Mouse (Mus musculus) embryo, embryonic 11.5 days (tissue): Measurements from ENCODE around the gene Tead1.

Source experiments
- DNase-seq: peaks from one replicate; pipeline ENCODE4 v3.0.0-alpha.2; 2012; ENCODE audit warnings: low read depth, low spot score

Gene Tead1

DNA sequence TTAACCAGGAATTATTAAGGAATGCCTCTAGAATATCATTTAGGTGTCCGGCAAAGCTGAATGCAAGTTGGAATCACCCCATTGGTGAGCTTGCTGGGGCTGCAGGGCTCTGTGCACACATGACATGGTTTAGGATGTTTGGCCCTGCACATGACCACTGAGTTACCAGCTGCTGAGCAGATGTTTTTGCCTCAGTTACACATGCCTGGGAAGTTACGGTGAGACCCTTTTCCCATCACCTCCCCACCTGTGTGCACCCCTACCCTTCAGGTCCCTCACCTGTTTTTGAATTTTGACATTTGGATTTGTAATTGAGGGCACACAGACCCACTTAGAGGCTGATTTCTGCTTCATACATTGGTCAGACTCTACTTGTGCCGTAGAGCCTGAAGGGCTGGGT, 6.9 kb downstream of the Tead1 start:
- no peak for DNase-seq

DNA sequence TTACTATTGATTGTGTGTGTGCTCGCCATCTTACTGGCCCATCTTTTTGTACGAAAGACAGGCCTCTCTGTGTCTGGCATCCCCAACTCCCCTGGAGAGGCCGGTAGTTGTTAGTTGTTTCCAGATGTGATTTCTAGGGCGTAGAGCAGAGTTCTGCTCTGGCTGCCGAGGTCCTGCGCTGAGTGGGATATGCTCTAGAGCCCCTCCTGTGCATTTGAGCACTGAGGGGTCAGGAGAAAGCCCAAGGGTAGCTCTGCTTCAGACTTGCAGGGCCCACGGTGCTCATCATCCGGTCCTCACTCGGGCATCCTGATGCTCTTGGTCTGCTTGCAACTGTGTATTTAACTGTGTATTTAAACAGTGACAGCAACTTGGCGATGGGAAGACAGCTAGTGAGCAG, 7.5 kb downstream of the Tead1 start:
- DNase-seq: no peak

DNA sequence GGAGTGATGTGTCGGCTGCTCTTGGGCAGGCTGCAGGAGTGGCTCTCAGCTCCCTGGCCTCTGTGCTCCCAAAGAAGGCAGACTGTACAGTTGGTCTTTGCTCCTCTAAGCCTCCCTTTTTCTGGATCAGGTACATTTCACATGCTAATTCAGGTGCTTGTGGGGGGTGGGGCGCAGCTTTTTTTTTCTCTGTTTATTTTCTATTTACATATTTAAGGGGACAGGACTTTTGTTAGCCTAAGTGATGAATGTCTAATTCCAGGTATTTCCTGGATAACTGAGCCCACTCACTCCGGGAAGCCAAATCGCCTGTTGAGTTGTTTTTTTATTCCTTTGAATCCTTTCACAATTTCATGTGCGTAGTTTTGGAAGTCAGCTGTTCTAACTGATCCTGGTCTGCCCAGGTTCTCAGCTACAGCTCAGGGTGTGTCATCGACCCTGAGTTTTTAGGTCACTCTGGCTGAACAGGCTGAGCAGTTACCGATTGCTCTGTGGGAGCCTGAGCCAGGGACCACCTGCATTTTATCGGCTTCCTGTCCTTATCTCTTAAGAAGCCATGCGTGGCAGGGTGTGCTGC, 9.4 kb downstream of the Tead1 start:
- no peak for DNase-seq

DNA sequence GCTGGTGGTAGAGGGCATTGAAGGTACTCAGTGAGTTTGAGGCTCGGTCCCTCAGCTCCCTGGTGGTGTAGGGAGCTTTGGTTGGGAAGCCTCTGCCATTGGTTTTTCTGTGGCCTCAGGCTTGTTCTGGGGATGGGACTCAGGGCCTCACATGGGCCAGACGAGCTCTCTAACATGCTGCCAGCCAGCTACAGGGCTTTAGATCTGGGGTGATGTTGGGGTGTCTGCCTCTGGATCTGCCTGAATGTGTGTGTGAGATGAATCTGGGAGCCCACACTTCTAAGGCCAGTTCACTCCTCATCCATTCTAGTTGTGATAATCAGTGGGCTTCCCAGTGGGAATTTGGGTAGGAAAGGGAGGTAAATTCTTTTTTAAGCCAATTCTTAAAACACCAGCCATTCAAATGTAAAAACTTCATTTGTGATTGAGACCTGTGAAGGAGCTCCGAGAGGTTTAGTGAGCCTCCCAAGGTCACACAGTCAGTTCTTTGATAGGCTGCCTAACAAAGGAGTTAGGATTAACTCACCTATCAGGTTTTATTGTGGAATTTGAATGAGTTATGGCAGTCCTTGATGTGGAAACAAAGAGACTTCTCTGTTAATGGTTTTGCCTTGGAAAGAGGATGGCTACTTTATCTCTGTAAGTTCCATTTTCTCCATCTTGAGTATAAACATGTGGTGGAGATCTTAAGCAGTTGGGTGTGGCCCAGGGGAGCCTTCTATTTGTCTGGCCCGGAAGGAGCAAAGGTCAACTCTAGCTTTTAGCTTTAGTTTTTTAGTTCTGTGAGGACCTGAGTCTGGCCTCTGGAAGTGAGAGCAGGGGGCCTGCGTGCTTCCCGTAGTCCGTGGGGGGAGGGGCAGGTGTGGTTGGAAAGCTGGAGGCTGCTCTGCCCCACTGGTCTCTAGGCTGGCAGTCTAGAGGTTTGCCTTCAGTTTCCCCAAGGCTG, 12.0 kb downstream of the Tead1 start:
- no peak for DNase-seq

DNA sequence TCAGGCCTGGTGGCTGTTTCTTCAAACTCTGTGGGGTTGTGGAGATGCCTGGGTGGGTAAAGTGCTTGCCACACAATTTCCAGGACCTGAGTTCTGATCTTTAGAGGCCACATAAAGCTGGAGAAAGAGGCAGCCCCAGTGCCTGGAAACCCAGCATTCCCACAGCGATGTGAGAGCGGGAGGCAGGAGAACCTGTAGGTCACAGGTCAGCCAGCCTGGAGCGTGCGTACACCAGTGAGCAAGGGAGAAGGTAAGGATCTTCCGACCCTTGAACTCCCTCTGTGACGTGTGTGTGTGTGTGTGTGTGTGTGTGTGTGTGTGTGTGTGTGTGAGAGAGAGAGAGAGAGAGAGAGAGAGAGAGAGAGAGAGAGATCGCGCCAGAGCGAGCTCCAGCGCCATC, 14.4 kb downstream of the Tead1 start:
- no peak for DNase-seq

DNA sequence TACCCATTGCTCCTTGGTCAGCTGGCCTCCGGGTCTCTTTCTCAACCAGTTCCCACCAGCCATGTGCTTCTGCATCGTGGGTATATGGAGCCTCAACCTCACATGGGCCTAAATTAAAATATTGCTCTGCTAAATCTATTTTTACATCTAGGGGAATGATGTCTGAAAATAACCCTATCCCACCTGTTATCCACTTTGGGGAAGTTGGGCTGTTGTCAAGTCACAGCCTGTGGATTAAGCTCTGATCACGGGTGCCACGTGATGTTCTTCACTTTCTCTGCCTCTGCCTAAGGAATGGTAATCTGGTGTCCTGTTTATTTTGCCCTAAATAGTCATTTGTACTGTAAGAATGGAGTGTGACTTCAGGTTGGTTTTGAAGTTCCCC, 17.7 kb downstream of the Tead1 start:
- no peak for DNase-seq

DNA sequence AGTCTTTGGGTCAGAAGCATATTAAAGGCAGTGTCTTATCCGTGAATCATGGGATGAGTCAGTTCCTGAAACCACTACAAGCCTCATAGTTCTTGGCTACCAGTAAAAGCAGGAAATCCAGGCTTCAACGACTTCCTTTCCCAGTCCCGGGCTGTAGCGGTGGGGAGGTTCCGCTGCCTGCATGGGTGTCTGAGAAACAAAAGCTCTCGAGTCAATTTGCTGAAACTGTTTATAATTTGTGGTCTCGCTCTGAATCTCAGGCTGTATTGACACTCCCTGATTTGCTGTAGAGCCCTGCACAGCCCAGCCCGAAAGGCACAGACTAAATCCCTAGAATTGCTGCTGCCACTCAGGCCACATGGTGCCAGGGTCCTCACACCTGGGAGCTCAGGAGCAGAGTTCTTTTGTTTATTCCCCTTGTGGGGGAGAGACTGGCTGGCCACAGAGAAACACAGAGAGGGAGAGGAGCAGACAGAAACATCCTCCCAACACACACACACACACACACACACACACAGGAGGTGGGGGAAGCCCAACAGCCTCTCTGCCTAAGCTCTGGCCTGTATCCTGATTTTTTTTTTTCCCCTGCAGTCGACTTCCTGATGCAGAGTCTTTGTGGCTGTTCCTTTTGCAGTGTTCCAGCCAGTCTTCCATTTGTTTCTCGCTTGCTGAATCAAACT, 18.2 kb downstream of the Tead1 start:
- DNase-seq: no peak

DNA sequence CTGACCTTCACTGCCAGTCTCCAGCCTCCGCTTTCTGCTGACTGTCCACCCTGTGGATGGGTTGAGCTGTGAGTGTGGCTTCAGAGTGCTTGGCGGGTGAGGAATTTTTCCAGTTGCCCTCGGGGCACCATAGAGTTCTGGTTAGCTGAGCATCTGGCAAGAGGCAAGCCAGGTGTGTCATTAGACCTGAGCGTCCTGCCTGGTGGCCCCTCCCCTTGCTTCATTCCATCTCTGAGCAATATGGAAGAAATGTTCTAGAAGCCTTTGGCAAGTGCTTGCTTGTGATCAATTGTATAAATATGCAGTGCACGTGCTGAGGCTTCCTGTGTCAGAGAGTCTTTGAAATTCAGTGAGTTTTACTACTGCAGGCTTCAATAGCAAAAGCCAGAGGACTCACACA, 21.0 kb downstream of the Tead1 start:
- no peak for DNase-seq

DNA sequence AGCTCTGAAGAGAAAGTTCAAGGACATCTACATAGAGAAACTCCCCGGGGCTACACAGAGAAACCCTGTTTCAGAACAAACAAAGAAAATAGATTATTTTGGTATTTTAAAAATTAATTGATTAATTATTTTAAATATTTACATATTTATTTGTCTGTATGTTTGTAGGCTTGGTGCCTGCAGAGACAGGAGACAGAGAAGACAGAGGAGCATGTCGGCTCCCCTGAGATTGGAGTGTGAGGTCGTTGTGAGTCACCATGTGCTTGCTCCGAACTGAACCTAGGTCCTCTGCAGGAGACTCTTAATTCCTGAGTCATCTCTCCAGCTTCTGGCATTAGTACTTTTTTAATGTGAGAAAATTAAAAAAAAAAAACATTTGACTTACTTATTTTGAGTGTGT, 24.2 kb downstream of the Tead1 start:
- DNase-seq: no peak

DNA sequence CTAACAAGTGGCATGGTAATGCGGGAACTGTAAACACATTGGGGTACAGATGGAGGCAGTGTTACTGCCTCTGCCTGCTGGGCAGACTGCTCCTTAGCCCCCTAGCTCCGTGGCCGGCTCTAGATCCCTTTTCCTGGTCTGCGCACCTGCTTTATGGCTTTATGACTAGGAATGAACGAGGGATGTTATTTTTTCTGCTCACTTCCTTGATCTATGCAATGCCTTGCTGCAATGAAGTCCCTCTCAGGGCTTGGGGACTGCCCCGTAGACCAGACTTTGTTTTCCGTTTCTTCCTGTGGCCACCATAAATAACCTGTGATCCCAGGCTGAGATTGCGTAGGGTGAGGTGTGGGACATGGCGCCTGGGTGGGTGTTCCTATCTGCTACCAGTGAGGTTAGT, 26.8 kb downstream of the Tead1 start:
- DNase-seq: no peak

DNA sequence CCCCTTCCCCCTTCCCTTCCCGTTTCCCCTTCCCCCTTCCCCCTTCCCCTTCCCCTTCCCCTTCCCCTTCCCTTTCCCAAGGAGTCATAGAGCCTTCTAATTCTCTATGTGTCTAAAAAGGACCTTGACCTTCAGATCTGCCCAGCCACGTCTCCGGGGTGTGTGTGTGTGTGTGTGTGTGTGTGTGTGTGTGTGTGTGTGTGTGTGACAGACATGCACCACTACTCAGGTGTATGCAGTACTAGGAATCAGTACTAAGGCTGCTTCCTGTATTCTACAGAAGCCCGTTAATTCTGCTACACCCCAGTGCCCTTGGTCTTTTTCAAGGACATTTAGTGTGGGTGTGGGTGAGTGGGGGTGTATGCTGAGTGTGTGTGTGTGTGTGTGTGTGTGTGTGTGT, 27.6 kb downstream of the Tead1 start:
- DNase-seq: no peak

DNA sequence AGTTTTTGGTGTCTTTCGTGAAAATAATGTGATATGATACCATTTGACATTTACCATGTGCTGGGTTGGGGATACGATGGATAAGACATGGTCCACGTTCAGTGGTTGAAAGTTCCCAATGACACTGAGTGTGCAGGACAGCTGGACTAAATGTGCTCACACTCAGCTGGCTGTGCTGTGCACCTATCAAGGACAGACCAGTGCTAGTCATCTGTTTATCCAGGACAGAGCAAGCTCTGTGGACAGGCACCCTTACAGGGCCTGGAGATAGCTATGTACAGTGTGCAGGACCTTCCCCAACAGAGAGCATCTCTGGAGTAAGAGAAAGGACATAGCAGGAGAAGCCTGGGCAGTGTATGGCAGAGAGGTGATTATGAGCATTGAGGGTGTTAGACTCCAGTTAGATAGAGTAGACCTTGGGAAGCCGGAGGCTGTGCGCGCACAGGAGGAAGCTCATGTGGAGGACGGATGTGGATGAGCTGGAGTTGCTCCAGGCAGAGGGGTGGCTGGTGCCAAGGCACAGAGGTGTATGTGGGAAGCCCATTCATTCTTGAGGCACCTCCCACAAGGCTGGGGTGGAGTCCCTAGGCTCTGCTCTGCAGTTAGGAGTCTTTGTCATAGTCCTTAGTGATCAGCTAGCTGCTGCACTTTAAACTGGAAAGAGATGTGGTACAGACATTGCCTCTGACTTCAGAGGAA, 31.4 kb downstream of the Tead1 start:
- no peak for DNase-seq

DNA sequence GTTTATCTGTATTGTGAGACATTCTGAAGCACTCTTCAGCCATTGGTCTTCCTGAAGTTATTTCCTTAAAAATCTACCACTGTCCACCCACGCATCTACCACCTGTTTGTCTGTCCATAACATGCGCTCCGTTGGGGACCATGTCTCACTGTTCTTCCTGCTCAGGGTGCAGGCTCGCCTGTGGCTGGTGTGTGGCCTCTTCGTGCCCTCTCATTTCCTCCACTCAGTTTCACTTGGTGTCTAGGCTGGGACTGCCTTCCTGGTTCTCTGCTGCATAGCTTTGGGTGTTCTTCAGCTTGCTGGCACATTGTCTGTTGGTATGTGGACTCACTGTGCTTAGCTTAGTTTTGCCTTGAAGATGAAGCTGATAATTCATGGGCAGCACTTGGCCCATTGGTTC, 32.9 kb downstream of the Tead1 start:
- no peak for DNase-seq

DNA sequence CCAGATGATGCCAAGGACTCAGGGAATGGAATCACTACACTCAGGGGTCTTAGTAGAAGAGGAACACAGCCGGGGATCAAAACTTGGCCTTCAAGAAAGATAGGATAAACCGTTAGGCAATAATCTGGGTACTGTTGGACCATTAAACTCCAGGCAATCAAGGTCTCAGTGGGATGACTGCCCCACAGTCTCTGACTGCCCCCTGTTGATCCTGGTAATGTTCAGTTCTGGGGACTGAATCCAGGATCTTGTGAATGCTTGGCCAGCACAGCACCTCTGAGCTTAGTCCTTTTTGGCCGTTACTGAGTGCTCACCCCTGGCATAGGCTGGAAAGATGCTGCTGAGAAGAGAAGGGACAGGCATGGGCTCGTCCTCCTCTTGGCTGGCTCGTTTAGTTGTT, 34.4 kb downstream of the Tead1 start:
- no peak for DNase-seq

DNA sequence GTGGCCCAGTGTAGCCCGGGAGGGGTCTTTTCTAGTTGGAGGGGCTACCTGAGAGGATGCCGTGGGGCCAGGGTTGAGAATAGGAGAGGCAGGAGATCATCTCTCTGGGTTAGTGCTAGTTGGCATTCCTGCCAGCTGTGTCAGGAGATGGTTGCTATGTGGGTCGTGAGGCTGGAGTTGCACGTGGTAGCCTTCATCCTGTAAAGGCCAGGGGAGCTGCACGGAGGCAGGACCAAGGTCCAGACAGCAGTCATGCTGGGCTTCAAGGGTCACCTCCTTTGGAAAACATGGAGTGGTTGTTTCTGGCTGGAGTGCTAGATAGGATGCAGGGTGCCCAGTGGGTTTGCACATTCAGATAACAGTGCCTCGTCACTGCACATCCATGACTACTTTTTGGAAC, 35.7 kb downstream of the Tead1 start:
- DNase-seq: no peak

DNA sequence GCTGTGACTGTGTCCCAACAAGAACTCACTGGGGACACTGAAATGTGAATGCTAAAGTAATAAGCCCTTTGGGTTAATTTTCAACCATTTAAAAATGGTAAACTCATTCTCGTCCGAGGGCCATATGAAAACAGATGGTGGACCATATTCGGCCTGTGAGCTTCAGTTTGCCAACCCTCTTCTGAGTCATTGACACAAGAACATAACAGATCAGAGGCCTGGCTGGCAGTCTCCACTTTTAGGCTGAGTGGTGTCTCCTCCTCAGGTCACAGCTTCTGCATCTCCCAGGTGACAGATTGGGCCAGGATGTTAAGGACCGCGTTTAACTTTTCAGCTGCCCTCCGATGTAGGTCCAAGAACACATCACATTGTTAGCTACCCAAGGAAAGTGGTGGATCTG, 37.6 kb downstream of the Tead1 start:
- no peak for DNase-seq

DNA sequence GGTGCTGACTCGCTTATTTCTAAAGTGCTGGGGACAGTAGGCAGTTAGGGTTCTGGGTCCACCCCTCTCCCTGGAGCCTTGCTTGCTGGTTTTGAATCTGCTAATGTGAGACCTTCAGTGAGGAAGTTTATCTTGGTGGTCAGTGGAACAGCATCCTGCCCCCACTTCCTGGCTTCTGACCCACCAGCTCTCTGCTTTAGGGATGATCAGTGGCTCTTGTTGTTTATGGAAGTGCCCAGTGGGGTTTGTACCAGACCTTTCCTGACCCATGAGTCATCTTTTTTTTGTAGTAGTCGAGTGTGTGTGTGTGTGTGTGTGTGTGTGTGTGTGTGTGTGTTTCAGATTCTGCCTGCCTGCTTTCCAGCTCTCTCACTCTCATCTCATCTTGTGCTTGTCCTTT, 38.6 kb downstream of the Tead1 start:
- DNase-seq: no peak

DNA sequence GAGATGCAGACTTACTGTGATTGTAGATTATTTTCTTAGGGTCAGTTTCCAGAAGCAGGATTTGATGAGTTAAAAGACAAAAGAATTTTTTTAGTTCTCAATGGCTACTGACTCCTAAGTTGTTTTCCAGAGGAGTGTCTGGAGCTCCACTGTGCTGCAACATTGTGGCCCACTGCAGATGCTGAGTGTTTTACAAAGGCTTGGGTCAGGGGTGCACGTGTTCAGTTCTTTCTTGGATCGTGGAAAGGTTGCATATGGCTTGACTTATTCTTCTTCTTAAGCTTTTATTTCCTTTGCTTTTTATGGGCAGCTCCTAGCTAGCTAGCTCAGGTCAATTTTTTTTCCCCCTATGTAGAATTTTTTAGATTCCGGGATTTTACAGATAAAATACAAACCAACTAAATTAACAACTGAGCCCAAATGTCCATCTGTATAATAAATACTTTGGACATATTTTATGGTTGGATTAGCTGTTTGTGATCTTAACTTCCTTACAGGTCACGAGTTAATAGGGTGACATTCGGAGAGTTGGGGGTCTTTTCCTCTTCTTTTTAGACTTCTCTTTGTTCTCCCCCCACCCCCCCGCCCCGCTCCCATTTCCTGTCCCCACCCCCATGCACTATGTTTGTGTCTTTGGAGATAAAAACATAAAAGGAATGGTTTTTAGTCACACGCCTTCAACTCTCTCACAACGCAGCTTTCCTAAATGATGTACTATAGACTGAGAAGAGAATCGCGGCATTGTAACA, 40.5 kb downstream of the Tead1 start:
- no peak for DNase-seq

DNA sequence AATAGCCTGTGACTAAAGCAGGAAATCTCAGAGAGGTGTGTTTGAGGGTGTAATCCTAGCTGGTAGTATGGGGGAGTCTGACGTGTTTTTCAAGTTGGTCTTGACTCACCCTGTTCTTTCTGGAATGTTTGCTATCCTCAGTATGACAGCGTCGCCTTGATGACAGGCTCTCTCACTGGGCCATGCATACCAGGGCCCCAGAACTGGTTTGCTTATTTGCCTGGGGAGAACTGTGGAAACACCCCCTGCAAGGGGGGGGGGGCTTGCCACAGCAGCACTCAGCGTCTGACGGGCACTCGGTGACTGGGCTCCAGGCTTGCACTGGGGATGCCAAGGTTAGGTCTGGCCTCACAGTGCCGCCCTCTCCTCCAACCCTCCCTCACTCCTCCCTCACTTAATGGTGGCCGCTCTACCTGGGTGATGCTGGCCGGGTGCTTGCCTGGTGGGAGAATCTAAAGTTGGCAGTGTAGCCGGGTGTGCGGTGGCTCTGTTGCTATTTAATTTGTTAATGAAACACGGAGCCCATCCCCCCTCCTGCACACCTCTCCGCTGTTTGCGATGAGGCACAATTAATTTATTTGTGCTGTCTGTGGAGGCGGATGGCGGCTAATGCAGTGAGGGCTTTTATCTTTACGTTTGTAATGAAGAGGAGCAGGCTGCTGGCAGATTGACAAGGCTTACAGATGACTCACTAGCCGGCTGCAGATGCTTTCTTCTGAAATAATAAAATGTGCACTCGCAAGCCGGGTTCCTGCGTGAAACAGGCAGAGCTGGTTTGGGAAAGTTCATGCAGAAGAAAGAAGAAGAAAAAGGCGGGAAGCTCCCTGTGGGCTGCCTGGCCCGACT, 41.2 kb downstream of the Tead1 start:
- no peak for DNase-seq

DNA sequence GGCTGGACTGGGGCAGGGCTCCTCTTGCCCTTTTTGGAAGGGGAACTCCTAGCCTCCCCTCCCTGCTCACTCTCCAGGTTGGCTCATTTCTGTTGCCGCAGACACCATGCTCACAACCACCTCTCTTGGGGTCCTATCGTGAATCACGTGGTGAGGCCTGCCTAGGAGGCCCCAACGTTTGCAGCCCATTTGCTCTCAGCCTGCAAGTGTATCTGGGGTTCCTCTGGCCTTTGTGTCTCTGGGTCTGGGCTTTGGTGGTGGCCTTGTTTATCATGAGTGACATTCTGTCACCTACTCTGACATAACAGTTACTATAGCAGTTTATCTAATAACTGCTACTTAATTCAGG, 41.8 kb downstream of the Tead1 start:
- DNase-seq: no peak

DNA sequence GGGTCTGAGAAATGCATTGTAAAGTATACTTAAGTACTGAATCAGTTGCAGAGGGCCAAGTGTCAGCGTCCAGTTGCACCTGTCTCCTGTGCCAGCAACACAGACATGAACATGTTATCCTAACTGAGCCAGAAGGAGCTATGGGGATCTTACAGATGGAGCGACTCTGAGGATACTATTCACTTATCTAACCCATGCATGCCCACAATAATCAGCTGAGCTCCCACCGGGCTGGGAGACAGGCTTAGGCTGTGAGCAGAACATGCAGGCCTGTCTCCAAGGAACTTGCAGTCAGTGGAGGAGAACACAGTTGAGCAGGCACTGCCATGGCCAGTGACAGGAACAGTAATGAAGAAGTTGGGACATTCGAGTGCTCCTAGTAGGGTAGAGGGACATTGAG, 42.7 kb downstream of the Tead1 start:
- no peak for DNase-seq
